Mouse (Mus musculus) left cerebral cortex, adult 9 months (tissue): ENCODE data around the gene Siae.

Experiments used
- DNase-seq, 2 experiments: peaks; one replicate each; pipeline ENCODE4 v3.0.0; 2022; ENCODE audit warnings: low spot score in 2 of 2

Siae gene

GRCm38 (mm10) chr9:37554838-37555748 lies at the start of gene Siae:
Gene Siae, plus strand, starts transcription at chr9:37555698.
- DNase-seq, result peak in 1 of 2 experiments; percentile 72

- no peak for DNase-seq
Measured at GRCm38 (mm10) chr9:37506023-37506422, 49.5 kb upstream of the Siae start.

- no peak for DNase-seq
Measured at GRCm38 (mm10) chr9:37512097-37512496, 43.4 kb upstream of the Siae start.

GRCm38 (mm10) chr9:37514456-37514855 lies 41.0 kb upstream of the Siae start:
- DNase-seq, result no peak

- no peak for DNase-seq
Measured at GRCm38 (mm10) chr9:37517467-37517866, 38.0 kb upstream of the Siae start.

GRCm38 (mm10) chr9:37518991-37519390 lies 36.5 kb upstream of the Siae start:
- no peak for DNase-seq

GRCm38 (mm10) chr9:37519995-37520394 lies 35.5 kb upstream of the Siae start:
- no peak for DNase-seq

GRCm38 (mm10) chr9:37525461-37525860 lies 30.0 kb upstream of the Siae start:
- no peak for DNase-seq

- DNase-seq, result no peak
Measured at GRCm38 (mm10) chr9:37526443-37527395, 28.8 kb upstream of the Siae start.

- DNase-seq, result no peak
Measured at GRCm38 (mm10) chr9:37527396-37528224, 27.9 kb upstream of the Siae start, which contains the start of gene Esam. Gene Esam, plus strand, starts transcription at chr9:37528078.

- DNase-seq, result no peak
Measured at GRCm38 (mm10) chr9:37528225-37528970, 27.1 kb upstream of the Siae start.

GRCm38 (mm10) chr9:37530031-37530887 lies 25.2 kb upstream of the Siae start:
- DNase-seq, result no peak

- no peak for DNase-seq
Measured at GRCm38 (mm10) chr9:37530888-37531705, 24.4 kb upstream of the Siae start.

- no peak for DNase-seq
Measured at GRCm38 (mm10) chr9:37536851-37537250, 18.6 kb upstream of the Siae start.

GRCm38 (mm10) chr9:37537658-37538250 lies 17.7 kb upstream of the Siae start:
- no peak for DNase-seq

- DNase-seq, result no peak
Measured at GRCm38 (mm10) chr9:37539170-37540025, 16.1 kb upstream of the Siae start, which contains the start of gene Vsig2. Gene Vsig2, plus strand, starts transcription at chr9:37539255.

GRCm38 (mm10) chr9:37540226-37540625 lies 15.3 kb upstream of the Siae start:
- DNase-seq, result no peak
